Mouse (Mus musculus) kidney, postnatal 0 days (tissue): ENCODE results near the gene Alpl. TPM values are rescaled to one million over a fixed set of nuclear protein-coding genes. Genes with fewer than 3 reads are reported as not detected.
A peak's percentile ranks its signal among the peaks of the same experiment; 100 is the strongest.

Source experiments
- ATAC-seq: fragments of 200-750 bp; cut with Nextera tagmentation; replicated peaks from 2 replicates; pipeline ENCODE4 v1.8.0; 2017; ENCODE audit warnings: low read depth, moderate number of reproducible peaks, moderate TSS enrichment, moderate library complexity; ENCODE audit not compliant: low FRiP score
- DNase-seq: peaks from one replicate; pipeline ENCODE4 v3.0.0-alpha.2; 2016; ENCODE audit warnings: low spot score
- H3K27ac ChIP-seq: fragments of 300-500 bp; sonication (generic); 2 replicates; pipeline ENCODE4 v1.5.1; 2014; ENCODE audit warnings: mild to moderate bottlenecking
- H3K27me3 ChIP-seq: fragments of 300-500 bp; sonication (generic); 2 replicates; pipeline ENCODE4 v1.6.1; 2014; ENCODE audit warnings: low read length, mixed read lengths; ENCODE audit not compliant: insufficient read depth
- H3K36me3 ChIP-seq: fragments of 300-500 bp; sonication (generic); 2 replicates; pipeline ENCODE4 v1.6.1; 2014; ENCODE audit warnings: low read length, mixed read lengths; ENCODE audit not compliant: insufficient read depth
- H3K4me1 ChIP-seq: fragments of 300-500 bp; sonication (generic); replicated peaks from 2 replicates; pipeline ENCODE4 v1.6.1; 2014; ENCODE audit warnings: antibody characterized with exemption, low read length, mixed read lengths; ENCODE audit not compliant: insufficient read depth
- H3K4me2 ChIP-seq: fragments of 300-500 bp; sonication (generic); 2 replicates; pipeline ENCODE4 v1.6.1; 2014; ENCODE audit warnings: mild to moderate bottlenecking, low read length, moderate library complexity, mixed read lengths
- H3K4me3 ChIP-seq: fragments of 300-500 bp; sonication (generic); replicated peaks from 2 replicates; pipeline ENCODE4 v1.5.1; 2014; ENCODE audit warnings: low read depth, low read length
- H3K9ac ChIP-seq: fragments of 300-500 bp; sonication (generic); 2 replicates; pipeline ENCODE4 v1.6.1; 2014; ENCODE audit warnings: low read depth, low read length
- H3K9me3 ChIP-seq: fragments of 300-500 bp; sonication (generic); replicated peaks from 2 replicates; pipeline ENCODE4 v1.6.1; 2016; ENCODE audit warnings: low read length, inconsistent platforms, mixed read lengths
- CTCF ChIP-seq: IDR thresholded peaks from 2 replicates; pipeline ENCODE4 v1.5.1; 2016; ENCODE audit warnings: antibody characterized with exemption, low read depth, mild to moderate bottlenecking, moderate library complexity
- WGBS: fragments of 180-500 bp; shearing (Covaris S2); extraction: QIAGEN DNeasy Blood & Tissue Kit; methylation state at CpG from one replicate; pipeline ENCODE4 v1.1.7; 2014; 5-methylcytosine and 5-hydroxymethylcytosine counted together
- polyA plus RNA-seq: library from polyadenylated mRNA; unstranded; fragments of >200 nt; fragmentation: Nextera tagmentation; extraction: Ambion mirVana; gene quantifications from 2 replicates; pipeline ENCODE4 v1.2.1, GENCODE M21; 2015

Alpl gene
- polyA plus RNA-seq, 1 experiment from 2014 or later = 34.3 TPM

DNA sequence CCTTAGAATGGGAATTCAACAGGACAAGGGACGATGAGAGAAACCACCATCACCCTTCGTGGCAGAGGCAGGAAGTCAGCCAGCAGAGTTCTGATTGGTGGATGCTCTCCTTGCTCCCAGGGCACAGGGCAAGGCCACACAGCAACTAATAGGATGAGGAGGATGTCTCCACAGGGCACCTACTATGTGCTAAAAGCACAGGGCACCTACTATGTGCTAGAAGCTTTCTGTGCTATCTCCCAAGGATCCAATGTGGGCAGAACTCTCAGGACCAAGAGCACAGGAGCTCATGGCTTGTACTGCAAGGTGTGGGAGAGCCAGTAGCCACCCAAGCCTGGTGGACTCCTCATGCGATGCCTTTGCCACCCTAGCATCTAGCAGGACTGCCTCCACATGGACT is 24.4 kb downstream of the Alpl start:
- Histone ChIP-seq H3K27ac (no peak overlapping the region), H3K4me3 (no peak overlapping the region), H3K4me1 (0 out of 2 replicates have a peak, but pooled peaks cover 4% of the 10 kb centered on the region), H3K9ac (no peak overlapping the region), H3K27me3 (no peaks in the 10 kb centered on the region), H3K9me3 (no peaks in the 10 kb centered on the region), H3K36me3 (no peaks in the 10 kb centered on the region), H3K4me2 (no peak overlapping the region)
- ATAC-seq (no peak), DNase-seq (no peak)
- WGBS = 71% methylated on average over 3 of the region's 3 CpGs
- no peak for TF ChIP-seq CTCF

DNA sequence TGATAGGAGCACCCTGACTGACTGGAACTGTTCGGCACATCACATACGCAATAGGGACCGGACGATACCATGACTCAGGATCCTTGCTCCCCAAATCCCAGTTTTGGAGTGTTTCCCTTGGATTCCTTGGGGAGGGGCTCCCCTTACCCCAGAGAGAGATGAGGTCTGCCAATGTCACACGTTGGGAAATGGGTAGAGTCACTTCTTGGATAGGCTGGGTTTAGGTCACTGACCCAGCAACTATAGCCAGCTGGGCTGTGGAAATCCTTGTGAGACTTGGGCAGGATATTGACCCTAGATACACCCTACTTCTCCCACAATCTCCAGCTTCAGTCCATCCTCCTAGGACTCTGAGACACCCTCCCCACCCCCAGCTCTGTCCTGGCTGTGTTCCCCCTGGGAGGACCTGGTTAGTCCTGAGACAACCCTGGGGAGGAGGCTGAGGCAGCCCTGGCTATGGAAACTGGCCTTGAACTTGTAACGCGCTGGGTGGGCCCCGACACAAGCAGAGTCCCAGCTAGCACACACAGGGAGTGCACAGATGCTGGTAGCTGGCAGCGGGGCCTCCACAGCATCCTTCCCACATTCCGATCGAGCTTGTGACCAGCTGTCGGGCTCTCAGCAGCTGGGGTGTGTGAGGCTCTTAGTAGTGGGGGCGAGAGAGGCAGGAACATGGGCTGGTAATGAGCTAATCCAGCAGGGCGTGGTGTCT is 25.1 kb downstream of the Alpl start:
- peaks cover 8% of the 10 kb centered on the region; the same call in 1 of the 2 replicates for H3K4me1 ChIP-seq
- no peak overlapping the region for H3K27ac ChIP-seq
- TF ChIP-seq CTCF = no peak
- DNase-seq = peak; percentile 60
- WGBS = 64% methylated on average over 14 of the region's 14 CpGs
- no peak overlapping the region for H3K9ac ChIP-seq
- H3K36me3 ChIP-seq = no peaks in the 10 kb centered on the region
- no peak for ATAC-seq
- H3K4me2 ChIP-seq = no peak overlapping the region
- no peaks in the 10 kb centered on the region for H3K9me3 ChIP-seq
- H3K27me3 ChIP-seq = no peaks in the 10 kb centered on the region
- no peak overlapping the region for H3K4me3 ChIP-seq

DNA sequence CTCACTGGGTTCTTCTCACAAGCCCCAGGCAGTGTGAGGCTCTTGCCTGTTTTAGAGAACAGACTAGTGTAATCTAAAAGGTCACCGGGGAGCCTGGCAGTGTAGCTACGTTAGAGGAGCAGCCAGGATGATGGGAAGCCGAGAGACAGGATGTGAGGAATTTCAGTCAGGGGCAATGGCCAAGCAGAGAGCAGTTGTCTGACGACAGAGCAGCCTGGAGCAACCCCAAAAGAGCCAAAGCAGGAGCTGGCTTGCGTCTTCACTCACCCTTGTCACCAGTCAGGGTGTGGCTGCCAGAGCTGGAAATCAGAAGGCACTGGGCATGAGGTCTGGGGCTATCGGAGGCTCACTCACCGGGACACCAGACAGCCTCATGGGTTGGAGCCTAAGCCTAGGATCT is 26.5 kb downstream of the Alpl start:
- Histone ChIP-seq H3K9ac (no peak overlapping the region), H3K36me3 (no peaks in the 10 kb centered on the region), H3K27me3 (no peaks in the 10 kb centered on the region), H3K27ac (no peak overlapping the region), H3K4me1 (peaks cover 10% of the 10 kb centered on the region; the same call in 1 of the 2 replicates), H3K4me3 (no peak overlapping the region), H3K9me3 (no peaks in the 10 kb centered on the region), H3K4me2 (no peak overlapping the region)
- ATAC-seq = no peak
- no peak for DNase-seq
- TF ChIP-seq CTCF = no peak
- WGBS = 55% methylated on average over 7 of the region's 7 CpGs

DNA sequence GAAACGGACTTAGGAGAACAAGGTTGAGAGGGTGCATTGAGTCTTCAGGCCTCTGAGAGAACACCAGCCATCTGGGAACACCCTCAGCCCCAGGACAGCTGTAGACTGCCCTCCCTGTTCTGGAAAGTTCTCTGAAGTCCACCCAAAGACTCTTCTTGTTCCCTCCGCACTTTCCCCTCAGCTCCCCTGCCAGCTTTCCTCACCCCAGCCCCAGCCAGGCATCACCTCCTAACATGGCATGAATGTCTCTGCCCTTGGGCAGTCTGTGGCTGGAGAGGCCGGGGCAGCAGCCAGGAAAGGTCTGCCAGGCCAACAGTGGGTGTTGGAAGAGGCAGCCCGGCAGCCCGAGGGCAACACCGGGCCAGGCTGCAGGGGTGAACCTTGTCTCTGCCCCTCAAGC is 27.4 kb downstream of the Alpl start:
- H3K4me1 ChIP-seq = peaks cover 6% of the 10 kb centered on the region; the same call in 1 of the 2 replicates
- H3K36me3 ChIP-seq = no peaks in the 10 kb centered on the region
- no peak for TF ChIP-seq CTCF
- WGBS = 62% methylated on average over 6 of the region's 6 CpGs
- no peaks in the 10 kb centered on the region for H3K27me3 ChIP-seq
- ATAC-seq (no peak), DNase-seq (no peak)
- H3K4me2 ChIP-seq = no peak overlapping the region
- no peak overlapping the region for H3K4me3 ChIP-seq
- H3K27ac ChIP-seq = no peak overlapping the region
- H3K9ac ChIP-seq = no peak overlapping the region
- no peaks in the 10 kb centered on the region for H3K9me3 ChIP-seq

DNA sequence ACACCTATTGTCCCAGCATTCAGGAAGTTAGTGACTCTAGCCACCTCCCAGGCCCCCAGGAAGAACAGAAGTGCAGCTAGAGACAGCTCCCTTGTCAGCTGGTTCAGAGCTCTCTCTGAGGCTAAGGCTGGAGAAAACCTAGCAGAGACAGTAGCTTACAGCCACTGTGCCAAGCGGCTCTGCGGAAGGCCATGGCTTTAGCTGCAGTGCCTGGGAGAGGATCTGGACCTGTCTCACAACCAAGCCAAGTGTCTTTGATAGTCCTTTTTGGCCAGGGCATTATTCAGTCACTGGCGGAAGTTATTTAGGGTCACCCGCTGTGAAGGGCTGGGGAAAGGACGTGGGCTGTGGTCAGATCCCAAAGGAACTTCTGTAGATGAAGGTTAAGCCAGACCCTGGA is 27.8 kb downstream of the Alpl start:
- ATAC-seq = no peak
- Histone ChIP-seq H3K9ac (no peak overlapping the region), H3K4me2 (no peak overlapping the region), H3K9me3 (no peaks in the 10 kb centered on the region), H3K36me3 (no peaks in the 10 kb centered on the region), H3K4me3 (no peak overlapping the region), H3K4me1 (peaks cover 6% of the 10 kb centered on the region; the same call in 1 of the 2 replicates), H3K27ac (no peak overlapping the region), H3K27me3 (no peaks in the 10 kb centered on the region)
- no peak for TF ChIP-seq CTCF
- WGBS = 80% methylated on average over 5 of the region's 5 CpGs
- DNase-seq = no peak

DNA sequence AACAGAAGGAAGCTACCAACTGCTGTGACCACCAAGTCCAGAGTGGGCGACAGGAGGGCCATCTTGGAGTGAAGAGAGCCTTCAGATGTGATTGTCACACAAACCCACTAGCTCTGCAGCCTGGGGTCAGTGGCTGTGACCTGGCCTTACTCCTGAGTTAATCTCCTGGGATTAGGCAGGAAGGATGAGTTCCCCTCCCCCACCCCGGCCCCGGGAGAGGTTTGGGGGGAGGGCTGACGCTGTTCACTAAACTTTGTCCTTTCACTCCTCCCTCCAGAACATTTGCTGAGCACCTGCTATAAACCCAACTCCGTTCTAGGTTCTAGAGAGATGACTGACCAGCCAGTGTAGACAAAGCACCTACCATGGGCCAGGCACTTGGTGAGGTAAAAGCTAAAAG is 29.8 kb downstream of the Alpl start:
- Histone ChIP-seq H3K36me3 (no peaks in the 10 kb centered on the region), H3K9ac (no peak overlapping the region), H3K4me2 (no peak overlapping the region), H3K9me3 (no peaks in the 10 kb centered on the region), H3K4me3 (no peak overlapping the region), H3K27ac (no peak overlapping the region), H3K4me1 (peaks cover 6% of the 10 kb centered on the region; the same call in 1 of the 2 replicates), H3K27me3 (no peaks in the 10 kb centered on the region)
- 39% methylated on average over 5 of the region's 5 CpGs for WGBS
- no peak for ATAC-seq
- no peak for TF ChIP-seq CTCF
- DNase-seq = no peak
